Mouse (Mus musculus) brain, embryonic 14.5 days (tissue): Measurements from ENCODE around the gene Aire. TPM values are rescaled to one million over a fixed set of nuclear protein-coding genes. Genes with fewer than 3 reads are reported as not detected.
"Not testable (repeated sequence)": the region's sequence is repeated elsewhere in the genome, so short reads cannot be mapped to it uniquely, and the experiment has no call there.

Experiments
- DNase-seq: peaks from one replicate; pipeline ENCODE4 v3.0.0-alpha.2; 2011; ENCODE audit warnings: low read depth
- CTCF ChIP-seq: fragments of 200-500 bp; IDR thresholded peaks from 2 replicates; pipeline ENCODE4 v1.5.1; 2012; ENCODE audit warnings: inconsistent platforms, mild to moderate bottlenecking, moderate library complexity, borderline replicate concordance; ENCODE audit not compliant: insufficient read depth, insufficient read length; ENCODE audit errors: extremely low read depth
- POLR2A ChIP-seq: fragments of 200-500 bp; IDR thresholded peaks from 2 replicates; pipeline ENCODE4 v1.6.1; 2012; ENCODE audit warnings: mild to moderate bottlenecking, inconsistent platforms, borderline replicate concordance; ENCODE audit not compliant: poor library complexity, insufficient read depth, insufficient read length, severe bottlenecking; ENCODE audit errors: extremely low read depth
- polyA plus RNA-seq: library from polyadenylated mRNA; depleted of rRNA; stranded (reverse); fragments of >200 nt; gene quantifications from 2 replicates; pipeline ENCODE4 v1.2.3, GENCODE M21; 2012

Aire gene
- polyA plus RNA-seq, 1 experiment: 0.55 TPM

DNA sequence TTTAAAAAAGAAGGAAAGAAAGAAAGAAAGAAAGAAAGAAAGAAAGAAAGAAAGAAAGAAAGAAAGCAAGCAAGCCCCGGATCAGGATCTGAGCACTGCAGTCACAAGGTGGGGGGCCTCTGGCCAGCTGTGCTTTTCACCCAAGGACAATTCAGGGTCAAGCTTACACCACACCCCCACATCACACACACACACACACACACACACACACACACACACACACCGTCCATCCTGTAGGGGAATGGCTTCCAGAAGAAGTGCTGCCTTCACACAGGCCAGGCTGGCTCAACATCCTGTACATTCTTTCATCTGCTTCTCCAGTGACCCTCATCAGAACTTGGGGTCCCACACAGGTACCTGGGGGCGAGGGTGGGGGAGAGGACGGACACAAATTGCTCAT, 24.1 kb downstream of the Aire start:
- DNase-seq: no peak

DNA sequence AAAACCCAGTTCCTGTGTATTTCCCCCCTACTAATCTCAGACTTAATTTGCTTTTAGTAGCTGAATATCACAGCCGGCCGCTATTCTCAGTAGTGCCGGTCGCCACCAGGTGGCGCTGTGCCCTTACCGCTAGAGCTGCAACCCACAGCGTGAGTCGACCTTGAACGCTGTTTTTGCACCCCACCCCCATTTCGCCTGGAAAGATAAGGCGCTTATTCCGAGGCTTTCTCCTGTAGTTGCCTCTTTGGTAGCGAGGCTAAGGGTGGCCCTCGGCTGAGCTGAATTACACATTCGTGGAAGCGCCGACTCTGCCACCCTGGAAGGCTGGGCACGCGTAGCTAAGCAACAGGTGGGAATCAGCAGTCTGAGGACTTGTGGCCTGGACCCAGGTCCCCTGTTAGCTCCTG, 24.6 kb downstream of the Aire start:
- TF ChIP-seq POLR2A: no peak
- peak; percentile 97 for TF ChIP-seq CTCF
- peak; percentile 89 for DNase-seq

More for the DNA sequence above, 24.1 kb downstream of the Aire start:
- TF ChIP-seq POLR2A (no peak), CTCF (no peak)

DNA sequence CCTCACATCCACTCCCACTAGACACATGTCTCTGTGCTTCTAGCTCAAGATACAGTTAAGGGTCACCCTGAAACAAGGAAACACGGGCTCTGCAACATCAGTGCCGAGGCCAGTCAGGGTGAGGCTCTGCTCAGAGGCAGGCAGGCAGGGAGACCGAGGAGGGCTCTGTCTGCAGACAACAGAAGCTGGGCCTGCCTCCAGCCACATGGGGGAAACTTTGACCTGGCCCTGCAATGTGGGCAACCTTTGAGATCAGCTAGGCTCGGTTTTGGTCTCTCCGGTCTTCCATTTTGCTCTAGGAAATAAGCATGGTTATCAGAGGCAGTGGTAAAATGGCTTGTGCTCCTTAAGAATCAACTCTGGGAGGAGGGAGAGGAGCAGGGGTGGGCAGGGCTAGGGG, 27.0 kb downstream of the Aire start:
- DNase-seq: no peak
- TF ChIP-seq POLR2A (no peak), CTCF (no peak)

DNA sequence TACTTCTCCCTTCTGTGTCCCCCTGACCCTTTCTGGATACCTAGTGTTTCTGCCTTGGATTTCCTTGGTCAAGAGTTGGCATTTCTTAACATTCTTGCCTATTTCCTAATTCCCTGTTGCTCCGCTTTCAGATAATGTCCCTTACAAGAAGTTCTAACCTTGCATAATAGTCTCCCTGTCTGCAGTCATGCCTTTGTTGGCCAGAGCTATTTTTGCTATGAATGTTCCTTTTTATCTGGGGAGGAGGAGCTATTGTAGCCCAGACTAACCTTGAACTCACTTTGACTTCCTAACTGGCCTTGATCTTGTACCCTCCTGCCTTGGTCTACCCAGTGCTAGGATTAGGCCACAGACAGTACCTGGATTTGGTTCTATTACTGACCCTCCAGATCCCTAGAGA, 27.9 kb downstream of the Aire start:
- TF ChIP-seq CTCF (no peak), POLR2A (no peak)
- DNase-seq: no peak

DNA sequence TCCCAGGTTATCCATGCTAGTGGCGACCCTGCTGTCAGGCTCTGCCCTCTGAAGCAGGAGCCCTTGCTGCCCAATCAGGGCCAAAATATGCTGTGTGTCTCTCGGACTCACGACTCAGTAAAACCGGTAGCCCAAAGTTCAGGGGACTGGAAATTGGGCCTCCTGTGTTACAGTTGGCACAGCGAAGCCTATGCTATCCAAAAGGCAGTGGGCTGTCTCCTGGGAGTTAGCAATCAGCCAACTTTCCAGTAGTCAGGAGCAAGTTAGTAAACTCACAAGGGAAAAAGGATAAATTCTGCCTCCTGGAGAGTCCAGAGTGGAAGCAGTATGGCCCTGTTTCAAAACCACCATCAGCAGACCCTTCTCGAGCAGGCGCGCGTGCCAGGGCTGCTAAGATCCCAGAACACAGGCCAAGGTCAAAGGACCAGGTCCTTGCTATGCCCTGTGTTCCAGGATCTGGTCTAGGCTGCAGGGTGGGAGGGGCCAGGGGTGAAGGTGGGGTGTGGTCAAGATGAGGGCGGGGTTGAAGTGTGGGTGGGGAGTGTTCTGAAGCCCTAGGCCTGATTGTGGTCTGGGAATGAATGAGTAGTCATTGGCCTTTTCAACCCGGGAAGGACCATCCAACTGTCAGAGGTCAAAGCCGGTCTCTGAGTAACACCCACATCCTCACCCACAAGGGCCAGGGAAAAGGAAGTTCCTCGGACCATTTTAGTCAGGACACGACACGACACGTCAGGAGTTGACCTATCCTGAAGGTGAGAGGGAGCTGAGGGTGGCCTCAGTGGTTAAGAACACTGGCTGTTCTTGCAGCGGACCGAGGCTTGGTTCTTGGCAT, 30.5 kb downstream of the Aire start:
- TF ChIP-seq CTCF: no peak
- TF ChIP-seq POLR2A: no peak
- DNase-seq: no peak

DNA sequence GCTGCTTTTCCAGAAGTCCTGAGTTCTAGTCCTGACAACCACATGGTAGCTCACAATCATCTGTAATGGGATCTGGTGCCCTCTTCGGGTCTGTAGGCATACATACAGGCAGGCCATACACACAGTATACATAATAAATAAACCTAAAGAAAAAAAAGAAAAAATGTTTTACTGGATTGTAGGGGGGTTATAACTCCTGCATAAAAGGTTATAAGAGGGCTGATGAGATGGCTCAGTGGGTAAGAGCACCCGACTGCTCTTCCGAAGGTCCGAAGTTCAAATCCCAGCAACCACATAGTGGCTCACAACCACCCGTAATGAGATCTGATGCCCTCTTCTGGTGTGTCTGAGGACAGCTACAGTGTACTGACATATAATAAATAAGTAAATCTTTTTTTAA, 32.3 kb downstream of the Aire start:
- DNase-seq: not testable (repeated sequence)

DNA sequence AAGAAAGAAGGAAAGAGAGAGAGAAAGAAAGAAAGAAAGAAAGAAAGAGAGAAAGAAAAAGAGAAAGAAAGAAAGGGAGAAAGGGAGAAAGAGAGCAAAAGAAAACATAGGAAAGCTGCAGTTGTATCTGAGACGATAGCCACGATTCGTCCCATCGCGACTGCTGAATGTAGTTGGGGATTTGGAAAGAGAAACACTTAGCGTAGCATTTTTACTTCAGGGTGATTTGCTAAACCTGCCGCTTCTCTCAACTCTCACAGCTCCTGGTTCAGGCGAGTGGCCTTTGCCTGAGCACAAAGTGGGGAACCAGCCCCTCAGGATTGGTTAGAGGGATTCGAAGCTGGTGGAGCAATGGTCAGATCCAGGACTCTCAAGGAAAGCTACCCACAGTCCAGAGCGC, 33.1 kb downstream of the Aire start:
- TF ChIP-seq POLR2A (no peak), CTCF (no peak)
- DNase-seq: peak; percentile 8

DNA sequence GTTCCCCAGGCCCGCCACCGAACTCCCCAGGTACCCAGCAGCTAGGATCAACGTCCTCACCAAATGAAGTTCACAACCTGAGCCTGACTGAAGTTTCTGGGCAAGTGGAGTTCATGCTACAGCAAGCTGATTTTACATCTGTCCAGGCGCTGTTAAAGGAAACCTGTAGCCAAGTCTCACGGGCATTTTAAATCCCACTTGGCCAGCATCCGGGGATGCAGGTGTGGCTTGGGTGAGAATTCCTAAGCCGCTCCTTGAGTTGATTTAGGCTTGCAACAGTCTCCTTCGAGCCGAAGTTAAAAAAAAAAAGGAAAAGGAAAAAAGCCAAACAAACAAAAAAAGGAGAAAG, 33.5 kb downstream of the Aire start, which contains the start of gene Pfkl:
Gene Pfkl, minus strand, starts transcription at position 139 of the 349 bp plus-strand sequence.
- no peak for TF ChIP-seq POLR2A
- TF ChIP-seq CTCF: no peak

DNA sequence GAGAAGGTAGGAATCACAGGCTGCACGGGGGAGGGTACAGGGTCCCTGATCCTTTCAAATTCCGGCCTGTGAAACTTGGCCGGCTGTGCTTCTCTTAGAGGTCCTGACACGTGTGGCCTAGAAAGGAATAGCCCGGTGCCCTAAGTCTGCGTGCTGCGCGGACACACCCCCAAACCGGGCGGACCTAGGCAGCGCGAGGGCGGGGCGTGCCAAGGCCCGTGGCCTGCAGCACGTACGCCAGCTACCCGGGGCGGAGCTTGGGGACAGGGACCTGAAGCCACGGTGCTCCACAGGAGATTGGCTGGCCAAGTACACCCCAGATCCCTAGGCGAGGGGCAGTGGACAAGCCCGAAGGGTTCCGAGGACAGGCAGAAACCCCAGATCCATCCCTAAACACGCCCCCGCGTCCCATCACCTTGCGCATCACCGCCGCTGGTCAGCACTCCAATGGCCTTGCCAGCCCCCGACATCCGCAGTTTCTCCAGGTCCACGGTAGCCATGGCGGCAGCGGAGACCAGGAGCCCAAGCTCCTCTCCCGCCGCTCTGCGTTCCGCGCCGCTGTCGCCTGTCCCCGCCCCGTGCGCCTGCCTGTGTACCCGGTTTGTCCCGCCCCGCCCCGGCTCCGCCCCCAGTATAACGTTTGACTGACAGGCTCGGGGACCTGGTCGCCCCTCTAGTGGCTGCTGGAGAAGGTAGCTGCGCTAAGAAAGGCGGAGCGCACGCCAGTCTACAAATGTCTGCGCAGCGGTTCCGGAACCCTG, 34.0 kb downstream of the Aire start:
- TF ChIP-seq POLR2A: peak; percentile 87
- TF ChIP-seq CTCF: peak; percentile 69
- peak; percentile 97 for DNase-seq

More for the DNA sequence above, 33.5 kb downstream of the Aire start, which contains the start of gene Pfkl:
- no peak for DNase-seq

DNA sequence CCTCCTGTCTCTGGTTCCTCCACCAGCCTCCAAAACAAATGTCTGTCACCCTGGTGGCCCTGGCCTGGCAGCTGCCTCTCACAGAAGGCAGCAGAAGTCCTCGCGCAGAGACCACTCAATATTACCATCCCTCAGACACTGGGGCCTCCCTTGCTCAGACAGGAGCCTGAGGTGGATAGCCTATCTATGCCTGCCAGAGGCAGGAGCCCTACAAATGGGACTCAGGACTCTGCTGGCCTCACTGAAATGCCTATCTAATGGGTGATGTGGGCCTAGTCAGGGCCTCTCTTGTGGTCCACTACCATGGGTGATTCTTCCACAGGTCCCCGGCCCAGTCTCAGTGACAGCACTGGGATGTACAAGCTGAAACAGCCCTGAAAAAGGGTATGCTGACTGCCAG, 35.2 kb downstream of the Aire start:
- DNase-seq: no peak
- TF ChIP-seq CTCF (no peak), POLR2A (no peak)

DNA sequence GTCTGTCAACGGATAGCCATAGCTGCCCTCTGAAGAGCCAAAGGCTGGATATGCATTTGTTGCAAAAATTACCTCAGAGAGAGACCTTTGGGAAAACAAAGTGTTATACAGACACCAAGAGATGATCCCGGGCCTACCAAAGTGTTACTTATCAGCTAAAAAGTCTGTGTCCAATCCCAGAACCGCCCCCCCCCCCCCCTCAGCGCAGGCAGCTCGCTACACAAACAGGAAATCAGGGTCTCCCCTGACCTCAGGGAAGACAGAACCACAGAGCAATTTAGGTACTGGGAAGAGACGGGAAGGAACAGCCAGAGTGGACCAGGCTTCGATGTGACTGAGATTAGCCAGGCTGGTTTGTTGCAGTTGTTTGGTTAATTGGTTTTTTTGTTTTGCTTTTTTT, 36.2 kb downstream of the Aire start:
- TF ChIP-seq POLR2A (no peak), CTCF (no peak)

More for the DNA sequence above, 36.2 kb downstream of the Aire start:
- no peak for DNase-seq
